Mouse (Mus musculus) thymus, postnatal 4 days (tissue): ENCODE results near the gene Slc25a54.

ENCODE experiments used
- DNase-seq: peaks from one replicate; pipeline ENCODE4 v3.0.0; 2021

The Slc25a54 gene

GRCm38 (mm10) chr3:109080169-109080568 is at the start of gene Slc25a54:
Slc25a54 (plus strand) TSS chr3:109080469.
- DNase-seq: no peak

GRCm38 (mm10) chr3:109030817-109031216 is 49.5 kb upstream of the Slc25a54 start:
- no peak for DNase-seq

- DNase-seq: no peak
These were observed 48.6 kb upstream of the Slc25a54 start for GRCm38 (mm10) chr3:109031626-109032025.

GRCm38 (mm10) chr3:109032306-109032705 is 48.0 kb upstream of the Slc25a54 start:
- DNase-seq: no peak

- DNase-seq: no peak
These were observed 45.9 kb upstream of the Slc25a54 start for GRCm38 (mm10) chr3:109034411-109034810.

GRCm38 (mm10) chr3:109040908-109041307 is 39.4 kb upstream of the Slc25a54 start:
- DNase-seq: no peak

GRCm38 (mm10) chr3:109043395-109043794 is 36.9 kb upstream of the Slc25a54 start:
- DNase-seq: no peak

- DNase-seq: no peak
These were observed 33.8 kb upstream of the Slc25a54 start for GRCm38 (mm10) chr3:109046428-109046827.

- DNase-seq: no peak
These were observed 32.5 kb upstream of the Slc25a54 start for GRCm38 (mm10) chr3:109047707-109048283.

GRCm38 (mm10) chr3:109051056-109051945 is 29.0 kb upstream of the Slc25a54 start:
- peak; percentile 23 for DNase-seq

GRCm38 (mm10) chr3:109051946-109052331 is 28.3 kb upstream of the Slc25a54 start:
- DNase-seq: no peak

- no peak for DNase-seq
These were observed 20.4 kb upstream of the Slc25a54 start for GRCm38 (mm10) chr3:109059903-109060302.

- no peak for DNase-seq
These were observed 17.9 kb upstream of the Slc25a54 start for GRCm38 (mm10) chr3:109062391-109062790.

GRCm38 (mm10) chr3:109062989-109063388 is 17.3 kb upstream of the Slc25a54 start:
- peak; percentile 27 for DNase-seq

- no peak for DNase-seq
These were observed 4.1 kb downstream of the Slc25a54 start for GRCm38 (mm10) chr3:109084418-109084817.

- no peak for DNase-seq
These were observed 8.2 kb downstream of the Slc25a54 start for GRCm38 (mm10) chr3:109088460-109088859.

GRCm38 (mm10) chr3:109104702-109105101 is 24.4 kb downstream of the Slc25a54 start:
- no peak for DNase-seq

- DNase-seq: no peak
These were observed 36.9 kb downstream of the Slc25a54 start for GRCm38 (mm10) chr3:109117136-109117535.

- DNase-seq: no peak
These were observed 39.3 kb downstream of the Slc25a54 start for GRCm38 (mm10) chr3:109119562-109119961.

- DNase-seq: no peak
These were observed 39.7 kb downstream of the Slc25a54 start for GRCm38 (mm10) chr3:109119973-109120372.

- DNase-seq: peak; percentile 73
These were observed 42.6 kb downstream of the Slc25a54 start, which contains the start of gene Slc25a24 for GRCm38 (mm10) chr3:109122641-109123530. Slc25a24 (plus strand) TSS chr3:109123149.

- no peak for DNase-seq
These were observed 43.3 kb downstream of the Slc25a54 start for GRCm38 (mm10) chr3:109123531-109123981.

- DNase-seq: no peak
These were observed 43.8 kb downstream of the Slc25a54 start for GRCm38 (mm10) chr3:109124091-109124490.
